Comparison of ENCODE assay signal across 9 mouse cellular contexts in the genomic region with DNA sequence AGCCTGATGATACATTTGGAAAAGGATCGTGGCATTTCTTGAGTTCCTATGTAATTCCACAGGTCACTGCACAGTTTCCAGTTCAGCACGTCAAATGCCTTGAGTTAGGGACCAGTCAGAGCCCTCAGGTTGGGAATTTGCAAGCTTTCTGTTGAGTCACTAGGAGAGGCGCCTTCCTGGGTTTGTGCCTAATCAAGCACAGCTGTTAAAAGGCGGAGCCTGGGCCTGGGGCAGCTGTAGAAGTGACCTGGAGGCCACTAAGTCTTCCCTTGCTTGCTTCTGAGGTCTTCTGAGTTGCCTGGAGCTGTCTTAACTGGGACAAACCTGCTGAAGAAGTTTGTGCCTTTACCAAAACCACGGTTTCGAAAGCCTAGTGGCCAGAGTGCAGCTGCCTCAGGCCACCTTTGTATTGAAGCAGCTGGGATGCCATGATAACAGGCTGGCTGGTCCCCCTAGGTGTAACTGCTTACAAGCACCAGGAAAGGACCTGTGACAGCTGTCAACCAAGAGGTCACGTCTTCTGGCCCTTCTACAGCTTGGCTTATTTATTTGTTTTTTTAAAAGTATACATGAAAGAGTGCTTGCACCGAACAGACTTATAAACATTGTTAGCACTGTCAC.
DNase-seq lines count a peak whose midpoint lies in the region; ATAC-seq and TF ChIP-seq lines count a peak whose summit lies in the region.
"Had no signal": no experiment of that assay in that cellular context is flagged by ENCODE, and none has a peak within 500 bp of the region (broad histone marks: within the 10 kb centered on the region; RNA-seq: fewer than 3 reads in every experiment).

No protein-coding gene starts in this region.

- H3K36me3 ChIP-seq in heart, embryonic 11.5 days (ENCODE audit: control insufficient read depth, insufficient read depth, low read length), result no peaks in the 10 kb centered on the region
- H3K36me3 ChIP-seq in limb, embryonic 11.5 days (ENCODE audit: control insufficient read depth, insufficient read depth, low read length), result no peaks in the 10 kb centered on the region
- H3K36me3 ChIP-seq in forebrain, postnatal 0 days (ENCODE audit: insufficient read depth), result no peaks in the 10 kb centered on the region
- H3K36me3 ChIP-seq: midbrain, embryonic 15.5 days had no signal

- ATAC-seq in heart, embryonic 11.5 days (replicated peaks; ENCODE audit: insufficient number of reproducible peaks, low FRiP score, low TSS enrichment), result no peak
- ATAC-seq in limb, embryonic 11.5 days (ENCODE audit: insufficient number of reproducible peaks, low FRiP score, low TSS enrichment, low read depth), result no peak
- no peak for ATAC-seq in frontal cortex, adult (ENCODE audit: low TSS enrichment)
- no peak for ATAC-seq in forebrain, postnatal 0 days
- ATAC-seq: midbrain, embryonic 15.5 days had no signal

- H3K4me2 ChIP-seq in heart, embryonic 11.5 days, result no peak overlapping the region; the same call in 1 of the 2 replicates
- no peak overlapping the region for H3K4me2 ChIP-seq in limb, embryonic 11.5 days (ENCODE audit: low read depth, severe bottlenecking)
- no peak overlapping the region for H3K4me2 ChIP-seq in forebrain, postnatal 0 days (ENCODE audit: low read depth)
- H3K4me2 ChIP-seq: midbrain, embryonic 15.5 days had no signal

- no peaks in the 10 kb centered on the region for H3K27me3 ChIP-seq in heart, embryonic 11.5 days (ENCODE audit: control insufficient read depth, insufficient read depth, low read length)
- no peaks in the 10 kb centered on the region for H3K27me3 ChIP-seq in limb, embryonic 11.5 days (ENCODE audit: control insufficient read depth, insufficient read depth, low read length)
- H3K27me3 ChIP-seq in forebrain, postnatal 0 days (ENCODE audit: insufficient read depth, low read length), result no peaks in the 10 kb centered on the region
- H3K27me3 ChIP-seq: midbrain, embryonic 15.5 days had no signal

- WGBS in heart, embryonic 11.5 days (ENCODE audit: insufficient replicate concordance), result 36% methylated on average over 8 of the region's 8 CpGs
- 24% methylated on average over 8 of the region's 8 CpGs for WGBS in limb, embryonic 11.5 days
- 69% methylated on average over 8 of the region's 8 CpGs for WGBS in forebrain, postnatal 0 days

- H3K4me1 ChIP-seq in heart, embryonic 11.5 days (ENCODE audit: control insufficient read depth, insufficient read depth, low read length), result peaks cover 53% of the 10 kb centered on the region
- peaks cover 32% of the 10 kb centered on the region for H3K4me1 ChIP-seq in limb, embryonic 11.5 days (ENCODE audit: control insufficient read depth, insufficient read depth, low read length)
- H3K4me1 ChIP-seq in forebrain, postnatal 0 days (ENCODE audit: insufficient read depth), result 0 out of 2 replicates have a peak, but pooled peaks cover 10% of the 10 kb centered on the region

- no peaks in the 10 kb centered on the region for H3K9me3 ChIP-seq in heart, embryonic 11.5 days (replicated peaks; ENCODE audit: control insufficient read depth, low read length)
- H3K9me3 ChIP-seq in limb, embryonic 11.5 days (ENCODE audit: control insufficient read depth, low read length), result no peaks in the 10 kb centered on the region
- no peaks in the 10 kb centered on the region for H3K9me3 ChIP-seq in forebrain, postnatal 0 days (ENCODE audit: low read length)
- H3K9me3 ChIP-seq: midbrain, embryonic 15.5 days had no signal

- H3K27ac ChIP-seq in heart, embryonic 11.5 days (ENCODE audit: low read depth, low read length), result peak overlapping the region; percentile 70
- 0 out of 2 replicates have a peak overlapping the region, but pooled peaks have one; percentile 47 for H3K27ac ChIP-seq in limb, embryonic 11.5 days (replicated peaks; ENCODE audit: low read depth, low read length)
- no peak overlapping the region for H3K27ac ChIP-seq in forebrain, postnatal 0 days (ENCODE audit: low read depth, low read length)
- H3K27ac ChIP-seq: midbrain, embryonic 15.5 days had no signal

- no peak for TF ChIP-seq CTCF in forebrain, postnatal 0 days (IDR thresholded peaks at IDR 0.05; ENCODE audit: low read depth)

- no peak overlapping the region; the same call in 1 of the 2 replicates for H3K9ac ChIP-seq in heart, embryonic 11.5 days (ENCODE audit: low read depth, low read length)
- no peak overlapping the region for H3K9ac ChIP-seq in limb, embryonic 11.5 days (ENCODE audit: low read length)
- H3K9ac ChIP-seq in forebrain, postnatal 0 days, result no peak overlapping the region
- H3K9ac ChIP-seq: midbrain, embryonic 15.5 days had no signal

- DNase-seq in 3T3-L1 (ENCODE audit: low read depth, low spot score), result peak; percentile 95
- peak; percentile 71 for DNase-seq in Muller cell, postnatal 12 days (ENCODE audit: inconsistent ontology term)
- DNase-seq in limb, embryonic 11.5 days (ENCODE audit: low spot score), result peak; percentile 69
- DNase-seq in right cerebral cortex, postnatal 36 days (ENCODE audit: low spot score in 2 of 2), result no peak
- DNase-seq in forebrain, postnatal 0 days, result no peak
- DNase-seq in frontal cortex, postnatal 10 days (ENCODE audit: low spot score in 2 of 2), result no peak

- no peak overlapping the region for H3K4me3 ChIP-seq in heart, embryonic 11.5 days (ENCODE audit: low read depth, low read length)
- H3K4me3 ChIP-seq in limb, embryonic 11.5 days (ENCODE audit: low read depth, low read length), result no peak overlapping the region
- H3K4me3 ChIP-seq in forebrain, postnatal 0 days (ENCODE audit: low read depth, low read length), result no peak overlapping the region
- H3K4me3 ChIP-seq: midbrain, embryonic 15.5 days had no signal

Comparison
In these comparisons a context has a peak if more than half of its experiments do, and no peak if none do; other contexts are left out.
1. DNase-seq: peak in 3T3-L1 (single experiment), Muller cell, postnatal 12 days (single experiment) and limb, embryonic 11.5 days (single experiment); none in right cerebral cortex, postnatal 36 days (0 of 2), forebrain, postnatal 0 days (single experiment) and frontal cortex, postnatal 10 days (0 of 2).